Mouse (Mus musculus): ENCODE data around the gene 2610008E11Rik.

DNA sequence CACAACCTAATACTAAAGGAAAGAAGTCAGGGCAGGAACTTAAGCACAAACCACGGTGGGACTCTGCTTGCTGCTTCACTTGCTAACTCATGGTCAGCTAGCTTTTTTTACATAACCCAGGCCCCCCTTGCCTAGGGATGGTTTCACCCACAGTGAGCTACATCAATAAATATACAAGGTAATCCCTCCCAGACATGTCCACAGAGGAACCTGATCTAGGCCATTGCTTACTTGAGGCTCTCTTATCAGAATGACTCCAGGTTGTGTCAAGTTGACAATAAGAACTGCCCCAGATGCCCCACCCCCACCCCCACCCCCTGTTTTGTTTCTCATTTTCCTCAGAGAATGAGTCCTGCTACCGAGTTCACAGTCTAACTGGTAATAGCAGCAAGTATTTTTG, 10.1 kb upstream of the 2610008E11Rik start:
- no peak for TF ChIP-seq CTCF (IDR thresholded peaks at IDR 0.05; ENCODE audit: control insufficient read depth, insufficient read depth, insufficient read length)
- TF ChIP-seq MAX (IDR thresholded peaks at IDR 0.05), result no peak

Measured in C2C12 (cell line).